Mouse (Mus musculus) spleen, adult 2 months (tissue): ENCODE results near the gene Exoc6. TPM values are rescaled to one million over a fixed set of nuclear protein-coding genes. Genes with fewer than 3 reads are reported as not detected.

Experiments
- DNase-seq, 2 experiments: peaks; one replicate each; pipeline versions ENCODE4 v3.0.0 to v3.0.0-alpha.2; 2012 to 2021; ENCODE audit warnings: low spot score in 2 of 2, low read depth in 1 of 2
- H3K27ac ChIP-seq: fragments of 200-500 bp; 2 replicates; pipeline ENCODE4 v1.5.1; 2012; ENCODE audit warnings: low read length, inconsistent platforms; ENCODE audit not compliant: insufficient read depth
- H3K27me3 ChIP-seq: fragments of 200-500 bp; 2 replicates; pipeline ENCODE4 v1.6.1; 2012; ENCODE audit warnings: mild to moderate bottlenecking, moderate library complexity, low read length, inconsistent platforms; ENCODE audit not compliant: control insufficient read depth, insufficient read depth
- H3K36me3 ChIP-seq: fragments of 200-500 bp; 2 replicates; pipeline ENCODE4 v1.6.1; 2012; ENCODE audit warnings: mild to moderate bottlenecking, low read length, inconsistent platforms; ENCODE audit not compliant: control insufficient read depth, insufficient read depth
- H3K4me1 ChIP-seq: fragments of 200-500 bp; 2 replicates; pipeline ENCODE4 v1.6.1; 2011; ENCODE audit warnings: inconsistent platforms; ENCODE audit not compliant: control insufficient read depth, insufficient read depth, insufficient read length
- H3K4me3 ChIP-seq: fragments of 200-500 bp; 2 replicates; pipeline ENCODE4 v1.5.1; 2011; ENCODE audit warnings: mild to moderate bottlenecking, inconsistent platforms; ENCODE audit not compliant: insufficient read depth, insufficient read length; ENCODE audit errors: extremely low read depth
- CTCF ChIP-seq: fragments of 200-500 bp; IDR thresholded peaks from 2 replicates; pipeline ENCODE4 v1.5.1; 2011; ENCODE audit warnings: mild to moderate bottlenecking, inconsistent platforms; ENCODE audit not compliant: insufficient read depth, insufficient read length, insufficient replicate concordance; ENCODE audit errors: extremely low read depth
- POLR2A ChIP-seq: fragments of 200-500 bp; IDR thresholded peaks from 2 replicates; pipeline ENCODE4 v1.6.1; 2011; ENCODE audit warnings: low read depth, low read length, inconsistent platforms
- WGBS: fragments of 180-500 bp; shearing (Covaris S2); methylation state at CpG from one replicate; pipeline ENCODE4 v1.1.7; 2018; 5-methylcytosine and 5-hydroxymethylcytosine counted together
- polyA plus RNA-seq: library from polyadenylated mRNA; depleted of rRNA; stranded (reverse); fragments of >200 nt; gene quantifications from 2 replicates; pipeline ENCODE4 v1.2.3, GENCODE M21; 2012

The Exoc6 gene
- polyA plus RNA-seq, 1 experiment: 8.6 TPM

- no peak overlapping the region for H3K4me3 ChIP-seq
- H3K27me3 ChIP-seq: peaks cover 37% of the 10 kb centered on the region
- H3K36me3 ChIP-seq: no peaks in the 10 kb centered on the region
- no peak for DNase-seq
- TF ChIP-seq POLR2A (no peak), CTCF (no peak)
- 25% methylated on average over 9 of the region's 9 CpGs for WGBS
- H3K27ac ChIP-seq: no peak overlapping the region
- peaks cover 11% of the 10 kb centered on the region; the same call in 1 of the 2 replicates for H3K4me1 ChIP-seq
Observed at GRCm38 (mm10) chr19:37699711-37700110, 149.5 kb downstream of the Exoc6 start.

- Histone ChIP-seq H3K4me3 (no peak overlapping the region), H3K36me3 (no peaks in the 10 kb centered on the region), H3K4me1 (peaks cover 11% of the 10 kb centered on the region; the same call in 1 of the 2 replicates), H3K27me3 (peaks cover 19% of the 10 kb centered on the region), H3K27ac (no peak overlapping the region)
- no peak for DNase-seq
- TF ChIP-seq POLR2A: no peak
- WGBS: 69% methylated on average over 21 of the region's 21 CpGs
Observed at GRCm38 (mm10) chr19:37702377-37703076, 152.3 kb downstream of the Exoc6 start.

GRCm38 (mm10) chr19:37703902-37704509 is 153.8 kb downstream of the Exoc6 start:
- WGBS: under 1% methylated on average over 3 of the region's 3 CpGs
- H3K4me3 ChIP-seq: no peak overlapping the region
- peaks cover under 1% of the 10 kb centered on the region; the same call in 1 of the 2 replicates for H3K4me1 ChIP-seq
- peaks cover 5% of the 10 kb centered on the region for H3K27me3 ChIP-seq
- TF ChIP-seq CTCF: peak; percentile 86; the same call in 1 of the 2 replicates
- no peak for TF ChIP-seq POLR2A
- H3K36me3 ChIP-seq: no peaks in the 10 kb centered on the region
- DNase-seq: peak in 1 of 2 experiments; percentile 51
- no peak overlapping the region for H3K27ac ChIP-seq

GRCm38 (mm10) chr19:37705722-37706121 is 155.5 kb downstream of the Exoc6 start:
- Histone ChIP-seq H3K27me3 (no peaks in the 10 kb centered on the region), H3K36me3 (no peaks in the 10 kb centered on the region), H3K27ac (no peak overlapping the region), H3K4me3 (no peak overlapping the region), H3K4me1 (no peaks in the 10 kb centered on the region)
- TF ChIP-seq POLR2A: no peak
- TF ChIP-seq CTCF: no peak
- 89% methylated on average over 5 of the region's 5 CpGs for WGBS
- no peak for DNase-seq

- no peaks in the 10 kb centered on the region for H3K27me3 ChIP-seq
- no peaks in the 10 kb centered on the region for H3K36me3 ChIP-seq
- TF ChIP-seq POLR2A: no peak
- no peaks in the 10 kb centered on the region for H3K4me1 ChIP-seq
- WGBS: 79% methylated on average over 10 of the region's 10 CpGs
- H3K27ac ChIP-seq: no peak overlapping the region
- H3K4me3 ChIP-seq: no peak overlapping the region
- DNase-seq: no peak
Observed at GRCm38 (mm10) chr19:37714681-37715080, 164.5 kb downstream of the Exoc6 start.

- DNase-seq: no peak
- no peak for TF ChIP-seq POLR2A
- no peak for TF ChIP-seq CTCF
- H3K4me1 ChIP-seq: no peaks in the 10 kb centered on the region
- no peak overlapping the region for H3K27ac ChIP-seq
- no peaks in the 10 kb centered on the region for H3K27me3 ChIP-seq
- H3K36me3 ChIP-seq: no peaks in the 10 kb centered on the region
- WGBS: 80% methylated on average over 1 of the region's 1 CpGs
- no peak overlapping the region for H3K4me3 ChIP-seq
Observed at GRCm38 (mm10) chr19:37715980-37716379, 165.8 kb downstream of the Exoc6 start.

GRCm38 (mm10) chr19:37716524-37717175 is 166.4 kb downstream of the Exoc6 start:
- TF ChIP-seq CTCF: no peak
- no peak for TF ChIP-seq POLR2A
- Histone ChIP-seq H3K36me3 (no peaks in the 10 kb centered on the region), H3K4me3 (no peak overlapping the region), H3K27me3 (no peaks in the 10 kb centered on the region), H3K4me1 (no peaks in the 10 kb centered on the region), H3K27ac (no peak overlapping the region)
- no peak for DNase-seq
- 94% methylated on average over 12 of the region's 12 CpGs for whole genome bisulfite sequencing
